Mouse (Mus musculus) adipocyte (in vitro differentiated cells): ENCODE data around the gene Bcl2l11.

ENCODE experiments used
- DNase-seq: peaks from one replicate; pipeline ENCODE4 v3.0.0-alpha.2; 2016; ENCODE audit warnings: low spot score

The Bcl2l11 gene

DNA sequence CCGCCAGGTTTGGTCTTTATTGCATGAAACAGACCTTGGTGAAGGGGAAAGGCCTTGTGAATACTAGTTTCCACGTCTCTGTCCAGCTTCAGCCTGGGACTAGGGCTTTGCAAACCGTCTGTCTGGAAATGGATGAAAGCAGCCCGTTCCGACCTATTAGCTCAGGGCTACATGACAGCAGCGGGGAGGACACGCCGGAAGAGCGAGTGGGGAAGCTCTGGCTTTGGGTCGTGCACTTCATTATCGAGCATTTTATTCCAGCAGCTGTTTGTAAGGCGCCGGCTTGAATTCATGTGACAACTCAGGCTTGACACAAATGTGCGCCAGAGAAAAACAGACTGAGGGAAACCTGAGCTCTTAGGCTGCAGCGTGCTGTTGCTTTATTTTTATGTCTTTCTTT, 13.9 kb downstream of the Bcl2l11 start:
- DNase-seq: no peak

DNA sequence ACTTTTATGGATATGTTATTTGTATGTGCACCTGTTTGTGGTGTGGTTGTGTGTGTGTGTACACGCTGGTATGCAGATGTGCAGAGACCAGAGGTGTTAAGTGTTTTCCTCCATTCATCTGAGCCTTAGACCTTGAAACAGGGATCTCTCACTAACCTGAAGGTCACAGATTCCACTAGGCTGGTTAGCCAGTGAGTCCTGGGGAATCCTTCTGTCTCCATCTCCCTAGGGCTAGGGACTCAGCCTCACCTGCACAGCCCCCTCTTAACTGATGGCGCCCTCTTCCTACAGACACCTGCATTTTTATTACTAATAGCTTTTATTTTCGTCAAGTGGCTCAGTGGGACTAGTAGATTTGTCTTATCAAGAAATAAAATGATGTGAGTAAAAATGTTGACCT, 14.3 kb downstream of the Bcl2l11 start:
- no peak for DNase-seq

DNA sequence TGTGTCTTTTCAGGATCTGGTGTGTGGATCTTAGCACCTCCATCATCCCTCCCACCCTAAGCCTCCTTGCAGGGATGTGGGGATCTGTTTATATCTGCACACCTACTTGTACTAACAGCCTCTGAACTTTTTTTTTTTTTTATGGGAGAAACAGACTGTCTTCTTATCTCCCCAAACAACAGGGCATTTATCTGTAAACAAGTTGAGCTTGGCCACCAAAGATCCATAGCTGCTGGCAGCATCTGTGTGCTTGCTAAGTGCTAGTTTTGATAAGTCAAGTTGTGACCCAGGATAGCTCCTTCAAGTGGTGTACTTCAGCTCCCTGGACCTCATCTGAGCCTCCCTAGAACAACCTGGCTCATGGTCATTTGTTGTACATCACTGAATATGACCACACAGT, 18.2 kb downstream of the Bcl2l11 start:
- DNase-seq: no peak

DNA sequence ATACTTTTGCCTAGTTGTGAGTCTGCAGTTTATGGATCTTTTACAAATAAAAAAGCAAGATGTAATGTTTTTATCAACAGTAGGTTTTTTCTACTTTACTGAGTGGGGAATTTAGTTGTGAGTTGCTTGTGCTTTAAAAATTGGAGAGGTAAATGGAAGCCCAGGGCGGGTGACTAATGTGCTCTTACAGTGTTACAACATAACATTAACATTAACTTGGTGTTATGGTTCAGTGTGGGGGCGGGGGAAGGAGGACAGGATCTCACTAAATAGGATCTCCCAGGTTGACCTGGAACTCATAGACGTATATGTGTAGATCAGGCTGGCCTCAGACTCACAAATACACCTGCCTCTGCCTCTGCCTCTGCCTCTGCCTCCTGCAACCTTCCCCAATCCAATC, 19.6 kb downstream of the Bcl2l11 start:
- no peak for DNase-seq

DNA sequence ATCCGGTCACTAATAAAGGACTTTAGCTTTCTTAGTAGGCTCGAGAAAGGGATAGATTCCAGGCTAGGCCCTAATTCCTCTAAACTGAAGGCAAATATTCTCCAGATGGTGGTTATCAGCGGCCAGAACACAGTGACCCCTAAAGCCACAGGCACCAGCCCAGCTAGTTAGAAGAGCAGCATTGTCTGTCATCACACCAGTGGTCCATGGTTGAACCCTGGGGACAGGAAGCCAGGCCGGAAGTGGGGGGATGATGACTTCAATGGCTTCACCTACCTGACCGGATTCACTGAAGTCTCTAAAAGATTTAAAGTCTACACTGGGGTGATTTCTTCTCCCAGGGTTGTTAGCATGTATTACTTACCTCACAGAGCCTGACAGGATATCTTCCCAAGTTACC, 23.8 kb downstream of the Bcl2l11 start:
- no peak for DNase-seq

DNA sequence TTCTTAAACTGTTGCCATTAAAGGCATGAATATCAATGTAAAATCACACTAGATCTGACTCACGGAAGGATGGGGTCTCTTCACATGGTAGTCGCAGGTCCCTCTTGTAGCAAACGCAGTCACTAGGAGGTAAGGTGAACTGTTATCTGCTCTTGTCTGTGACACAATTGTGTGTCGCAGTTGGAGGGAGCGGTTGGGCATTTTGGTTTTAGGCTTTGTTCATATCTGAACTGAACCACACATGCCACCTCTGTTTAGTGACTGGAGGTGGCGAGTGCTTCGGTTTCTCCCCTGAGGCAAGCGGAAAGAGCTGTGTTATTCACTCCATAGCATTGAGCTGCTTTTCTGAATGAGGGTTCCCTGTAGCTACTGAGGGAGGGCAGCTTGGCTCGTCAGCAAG, 26.4 kb downstream of the Bcl2l11 start:
- no peak for DNase-seq

DNA sequence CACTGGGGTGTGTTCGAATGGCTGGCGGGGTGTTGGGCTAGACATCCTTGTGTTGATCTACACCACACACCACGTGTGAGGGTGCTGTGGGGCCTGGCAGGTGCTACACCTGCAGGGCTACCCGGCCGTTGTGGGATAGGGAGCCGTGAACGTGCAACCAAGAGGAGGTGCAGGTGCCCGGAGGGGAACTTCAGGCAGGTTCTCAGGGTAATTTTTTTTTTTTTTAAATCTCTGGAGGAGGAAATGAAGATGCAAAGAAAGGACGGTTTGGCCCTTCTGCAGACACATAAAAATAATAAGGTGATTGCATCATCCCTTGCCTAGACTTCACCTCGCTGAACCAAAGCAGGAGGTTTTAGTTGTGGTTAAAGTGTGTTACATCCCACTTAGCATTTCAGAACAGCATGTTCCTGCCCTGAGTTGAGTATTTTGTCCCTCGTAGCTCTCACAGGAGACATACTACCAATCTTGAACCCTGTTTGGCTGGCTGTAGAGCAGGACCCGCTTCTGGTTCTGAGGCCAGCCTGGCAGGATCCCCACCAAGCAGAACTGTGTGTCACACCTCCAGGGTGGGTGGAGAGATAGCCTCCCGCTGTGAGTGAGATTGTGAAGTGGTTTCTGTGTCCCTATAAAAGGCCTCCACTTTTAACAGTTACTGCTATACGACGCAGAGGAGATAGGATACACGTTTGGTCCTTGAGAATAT, 27.2 kb downstream of the Bcl2l11 start:
- DNase-seq: no peak

DNA sequence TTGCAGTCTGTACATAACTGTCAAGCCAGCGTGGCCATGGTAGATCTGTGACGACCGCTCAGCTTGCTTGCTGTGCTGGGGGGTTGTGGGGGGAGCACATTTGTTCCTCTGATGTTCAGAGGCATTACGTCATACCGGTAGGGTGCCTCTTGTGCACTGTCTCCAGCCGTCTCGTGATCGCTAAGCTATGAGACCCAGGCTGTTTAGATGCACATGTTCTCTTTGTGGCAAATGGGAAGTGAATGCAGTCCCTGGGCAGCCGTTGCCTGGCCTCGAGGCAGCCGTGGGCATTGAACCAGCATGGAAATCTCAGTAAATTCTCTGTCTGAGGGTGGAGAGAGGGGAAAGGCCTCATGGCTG, 27.7 kb downstream of the Bcl2l11 start:
- DNase-seq: no peak

DNA sequence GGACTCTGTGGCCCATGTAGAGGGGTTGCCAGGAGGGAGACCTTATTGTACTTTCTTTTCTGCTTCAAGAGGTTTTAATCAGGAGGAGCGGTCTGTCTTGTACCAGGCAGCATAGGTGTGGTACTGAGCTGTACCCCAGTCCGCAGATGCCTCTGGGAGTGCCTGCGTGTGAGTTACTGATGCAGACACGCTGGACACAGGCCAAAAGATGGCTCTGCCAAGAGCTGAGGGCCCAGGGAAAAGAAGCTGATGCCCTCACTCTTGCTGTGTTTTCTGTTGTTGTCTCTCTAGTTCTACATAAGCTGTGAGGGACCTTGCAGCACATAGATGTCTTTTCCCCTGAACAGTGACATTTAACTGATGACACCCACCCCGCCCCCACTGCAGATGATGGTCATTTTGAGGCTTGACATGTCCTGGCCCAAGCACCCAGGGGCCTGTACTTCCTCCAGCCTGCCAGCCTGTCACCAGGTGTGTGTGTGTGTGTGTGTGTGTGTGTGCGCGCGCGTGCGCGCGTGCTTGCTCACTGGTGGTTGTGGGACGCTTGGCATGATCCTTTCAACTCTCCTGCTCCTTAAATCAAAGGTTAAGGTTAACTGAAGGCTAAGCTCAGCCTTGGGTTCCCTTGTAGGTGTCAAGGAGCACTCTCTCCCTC, 29.7 kb downstream of the Bcl2l11 start:
- no peak for DNase-seq

DNA sequence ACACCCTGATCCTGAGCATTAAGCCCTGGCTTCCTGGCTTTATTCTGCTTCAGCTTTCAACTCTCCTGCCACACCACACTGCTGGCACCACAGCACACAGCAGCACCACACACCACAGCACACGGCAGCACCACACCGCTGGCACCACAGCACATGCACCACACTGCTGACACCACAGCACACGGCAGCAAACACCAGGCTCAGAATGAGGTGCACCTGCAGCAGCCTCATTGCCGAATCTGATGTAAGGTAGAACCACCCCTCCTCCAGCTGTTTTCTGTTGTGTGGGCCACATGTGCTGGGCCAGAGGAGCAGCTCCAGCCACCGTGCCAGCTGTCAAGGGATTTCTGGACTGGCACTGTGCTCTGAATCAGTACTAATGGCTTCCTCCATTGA, 30.2 kb downstream of the Bcl2l11 start:
- DNase-seq: no peak

DNA sequence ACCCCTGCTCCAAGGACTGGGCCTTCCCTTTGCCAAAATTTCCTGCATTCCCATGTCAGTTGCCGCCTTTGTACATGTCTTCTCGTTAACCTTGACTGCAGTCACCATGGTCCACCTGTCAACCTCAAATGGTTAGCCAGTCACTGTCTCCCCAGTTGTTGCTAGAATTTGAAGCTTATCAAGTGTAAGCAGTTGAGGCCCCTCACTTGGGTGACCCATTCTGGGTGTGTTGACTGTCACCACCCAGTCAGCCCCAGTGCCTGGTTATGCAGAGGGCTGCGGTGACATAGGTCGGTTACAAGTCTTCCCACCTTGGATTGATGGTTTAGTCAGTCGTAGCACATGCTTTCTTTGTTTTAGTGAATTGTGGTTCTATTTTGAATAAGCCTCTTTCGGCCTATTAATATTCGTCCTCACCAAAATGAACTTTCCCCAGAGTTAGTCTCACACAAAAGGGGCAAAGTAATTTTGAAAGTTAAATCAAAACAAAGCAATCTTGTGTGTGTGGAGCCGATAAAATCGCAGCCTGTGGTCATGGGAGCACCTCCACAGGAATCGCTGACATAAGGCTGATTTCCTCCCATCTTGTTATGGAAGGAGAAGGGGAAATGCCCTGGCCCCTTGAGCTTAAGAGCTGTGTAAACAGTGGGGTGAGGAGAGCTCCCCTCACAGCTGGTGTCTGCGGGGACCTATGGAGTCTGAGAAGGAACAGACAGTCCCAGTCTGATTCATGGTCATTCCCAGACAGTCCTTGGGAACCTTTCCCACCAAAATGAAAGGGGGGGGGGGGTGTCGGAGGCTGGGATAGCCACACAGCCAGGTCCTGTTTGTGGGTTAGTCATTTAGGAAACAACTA, 30.9 kb downstream of the Bcl2l11 start:
- no peak for DNase-seq

DNA sequence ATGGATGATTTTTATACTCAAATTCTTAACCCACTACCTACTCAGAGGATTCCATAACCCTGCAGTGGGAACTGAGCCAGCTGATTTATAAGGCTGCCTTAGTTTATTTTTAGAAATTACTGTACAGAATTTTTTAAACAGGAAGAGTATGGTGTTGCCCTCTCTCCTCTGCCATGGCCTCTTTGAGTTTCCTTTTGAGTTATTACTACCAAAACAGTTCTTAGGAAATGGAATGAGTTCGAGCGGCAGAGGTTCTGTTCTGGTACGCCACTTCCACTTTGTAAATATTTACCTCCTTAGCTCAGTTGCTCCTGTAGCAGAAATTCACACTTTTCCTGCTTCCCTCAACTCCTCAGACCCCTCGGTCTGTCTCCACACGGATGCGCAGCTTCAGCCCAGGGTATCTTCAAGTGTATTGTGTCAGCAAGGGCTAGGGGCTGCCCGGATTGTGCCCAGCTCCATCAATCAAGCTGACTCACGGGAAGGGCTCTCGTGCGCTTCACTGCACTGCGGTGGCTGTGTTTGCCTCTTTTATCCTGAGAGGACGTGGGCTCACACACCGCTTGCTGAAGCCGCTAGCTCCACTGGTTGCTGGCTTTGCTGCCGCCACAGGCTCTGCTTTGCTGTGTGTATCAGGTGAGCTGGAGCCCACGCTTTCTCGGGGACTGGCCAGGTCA, 33.0 kb downstream of the Bcl2l11 start:
- DNase-seq: no peak

DNA sequence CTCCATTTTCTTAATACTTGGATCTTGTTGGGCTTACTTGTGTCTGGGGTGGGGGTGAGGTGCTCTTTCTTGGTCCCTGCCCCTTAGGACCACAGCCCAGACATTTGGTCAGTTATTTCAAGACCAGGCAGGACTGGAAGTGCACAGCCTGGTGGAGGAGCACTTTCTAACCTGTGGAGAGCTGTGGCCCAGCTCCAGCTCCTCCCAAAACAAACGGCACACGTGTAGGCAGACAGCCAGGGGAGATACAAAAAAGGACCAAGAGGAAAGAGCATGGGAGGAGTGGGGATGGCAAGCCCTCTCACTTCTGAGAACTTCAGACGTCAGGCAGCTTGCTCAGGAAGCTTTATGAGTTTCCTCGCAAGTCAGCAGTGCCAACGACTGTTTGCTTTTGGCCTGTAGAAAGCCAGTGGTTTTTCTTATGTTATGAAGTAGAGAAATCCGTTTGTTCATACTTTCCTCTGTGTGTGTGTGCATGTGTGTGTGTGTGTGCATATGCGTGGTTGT, 33.8 kb downstream of the Bcl2l11 start:
- DNase-seq: no peak

DNA sequence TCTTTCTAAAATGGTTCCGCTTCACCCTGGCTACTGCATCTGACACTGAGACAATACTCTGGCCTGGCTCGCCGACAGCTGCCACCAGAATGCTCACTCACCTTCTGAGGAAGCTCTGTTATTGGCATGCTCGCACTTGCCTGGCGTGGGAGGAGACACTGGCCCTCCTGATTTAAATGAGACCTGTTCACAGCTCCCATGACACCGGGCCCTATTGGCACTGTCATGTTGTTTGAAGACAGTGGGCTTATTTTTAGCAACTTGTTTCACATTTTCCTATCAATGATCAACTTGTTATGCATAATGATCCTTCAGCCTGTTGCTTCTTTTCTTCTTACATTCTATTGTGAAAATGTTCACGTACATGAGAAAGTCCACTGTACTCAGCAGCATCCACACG, 37.3 kb downstream of the Bcl2l11 start:
- no peak for DNase-seq

DNA sequence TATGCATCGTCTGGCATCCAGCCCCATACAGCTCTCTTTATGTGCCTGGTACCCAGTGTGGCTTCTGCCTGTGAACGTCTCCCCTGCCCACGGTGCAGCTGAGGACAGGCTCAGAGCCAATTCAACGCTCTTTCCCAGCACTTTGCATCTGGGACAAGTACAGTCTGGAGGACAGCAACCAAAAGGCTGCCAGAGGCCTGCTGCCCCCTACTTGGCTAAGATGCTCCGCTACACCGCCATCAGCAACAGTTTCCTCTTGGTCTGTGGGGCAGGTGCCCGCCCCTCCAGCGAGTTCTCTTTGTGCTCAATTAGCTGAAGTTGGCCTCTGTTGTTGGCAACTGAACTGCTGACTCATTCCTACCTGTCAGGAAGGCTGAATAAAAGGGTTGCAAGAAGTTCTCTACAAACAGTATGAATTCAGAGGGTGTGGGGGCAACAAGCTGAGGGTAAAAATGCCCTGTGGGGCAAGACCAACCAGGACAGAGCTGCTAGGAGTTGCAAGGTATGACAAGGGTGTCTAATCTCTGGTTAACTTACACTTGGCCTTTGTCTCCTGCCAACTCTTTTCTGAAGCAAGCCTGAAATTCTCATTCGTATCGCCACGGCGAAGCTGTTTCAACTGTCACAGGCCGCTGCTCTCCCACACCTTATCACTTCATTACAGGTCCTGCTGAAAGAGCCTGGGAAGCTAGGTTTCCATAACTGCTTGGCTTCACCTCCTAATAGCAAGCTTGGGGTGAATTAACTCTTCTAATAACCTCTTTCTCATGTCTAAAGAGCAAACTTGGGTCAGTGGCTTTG, 41.0 kb downstream of the Bcl2l11 start:
- no peak for DNase-seq

DNA sequence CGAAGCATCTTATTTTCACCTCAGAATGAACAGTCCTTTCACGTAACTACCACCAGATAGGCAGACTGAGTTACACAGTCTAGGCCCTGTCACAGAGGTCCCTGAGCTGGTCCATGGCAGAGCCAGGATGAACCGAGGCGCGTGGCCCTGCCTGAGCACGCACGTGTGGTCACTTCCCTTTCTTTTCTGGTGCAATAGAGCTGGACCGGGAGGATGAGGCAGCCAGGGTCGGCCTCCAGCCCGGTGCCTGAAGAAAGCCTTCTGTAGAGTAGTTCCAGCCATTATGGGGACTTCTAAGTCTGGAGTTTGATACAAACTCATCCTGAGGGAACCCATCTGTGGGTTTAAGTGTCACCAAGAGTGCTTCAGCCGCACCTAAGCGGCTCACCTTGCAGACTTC, 42.1 kb downstream of the Bcl2l11 start:
- no peak for DNase-seq

DNA sequence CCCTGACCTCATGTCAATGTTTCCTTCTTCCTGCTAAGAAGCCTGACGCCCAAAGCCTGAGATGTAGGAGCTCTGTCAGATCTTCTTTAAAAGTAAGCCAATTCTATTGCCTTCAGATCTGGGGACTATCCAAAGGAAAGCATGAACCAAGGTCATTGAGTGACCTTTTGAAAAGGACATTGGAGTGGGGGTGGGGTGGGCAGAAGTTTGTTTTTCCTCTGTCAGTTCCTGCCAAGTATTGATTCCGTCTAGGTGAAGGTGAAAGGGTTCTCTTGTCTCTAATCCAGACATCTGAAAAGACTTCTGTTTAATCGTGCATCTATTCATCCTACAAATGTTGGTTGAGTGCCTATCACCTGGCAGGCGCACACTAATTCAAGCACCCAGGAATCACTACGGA, 43.6 kb downstream of the Bcl2l11 start:
- DNase-seq: no peak

DNA sequence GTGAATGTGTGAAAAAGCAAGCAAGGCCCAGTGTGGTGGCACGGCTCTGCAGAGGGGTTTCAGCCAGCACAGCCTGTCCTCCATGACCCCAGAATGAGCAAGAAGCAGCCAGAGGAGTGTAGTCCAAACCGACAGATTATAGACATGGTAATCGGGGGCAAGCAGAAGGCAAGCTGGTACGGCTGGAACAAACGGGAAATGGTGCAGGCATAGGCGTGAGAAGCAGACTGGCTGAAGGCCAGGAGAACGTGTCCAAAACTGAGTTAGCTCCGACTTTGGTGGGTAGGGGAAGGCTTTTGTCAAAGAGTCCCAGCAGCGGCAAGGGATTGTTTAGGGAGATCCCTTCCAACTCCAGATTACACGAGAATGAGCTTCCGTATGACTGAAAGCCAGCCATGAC, 44.1 kb downstream of the Bcl2l11 start:
- DNase-seq: no peak

DNA sequence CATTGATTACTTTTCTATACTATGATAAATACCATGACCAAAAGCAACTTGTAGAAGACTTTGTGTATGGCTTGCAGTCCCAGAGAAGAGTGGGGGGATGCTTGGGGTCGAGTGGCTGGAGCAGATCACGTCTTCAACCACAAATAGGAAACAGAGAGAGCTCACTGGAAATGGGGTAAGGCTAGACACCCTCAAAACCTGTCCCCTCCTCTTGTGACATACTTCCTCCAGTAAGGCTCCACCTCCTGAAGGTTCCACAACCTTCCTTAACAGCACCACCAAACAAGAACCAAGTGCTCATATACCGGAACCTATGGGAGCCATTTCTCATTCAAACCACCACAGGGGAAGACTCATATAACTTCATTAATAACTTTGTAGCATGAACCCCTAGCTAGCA, 44.8 kb downstream of the Bcl2l11 start:
- DNase-seq: no peak

DNA sequence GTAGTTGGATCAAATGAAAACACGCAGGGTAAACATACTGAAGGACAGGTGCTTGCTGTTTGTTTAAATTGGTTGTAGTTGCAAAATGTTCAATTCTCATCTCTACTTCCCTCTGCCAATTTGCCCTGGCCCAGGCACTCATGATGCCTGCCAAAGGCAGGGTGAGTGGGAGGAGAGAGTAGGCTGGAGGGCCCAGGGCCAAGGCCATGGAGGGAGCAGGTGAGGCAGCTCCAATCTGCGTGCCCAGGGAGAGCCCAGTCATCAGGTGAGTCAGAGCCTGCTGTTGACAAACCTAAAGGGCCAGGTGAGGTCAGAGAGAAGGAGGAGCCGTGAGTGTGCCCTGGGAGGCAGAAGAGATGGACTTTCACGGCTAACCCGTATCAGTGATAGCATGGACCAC, 46.4 kb downstream of the Bcl2l11 start:
- DNase-seq: peak; percentile 72

DNA sequence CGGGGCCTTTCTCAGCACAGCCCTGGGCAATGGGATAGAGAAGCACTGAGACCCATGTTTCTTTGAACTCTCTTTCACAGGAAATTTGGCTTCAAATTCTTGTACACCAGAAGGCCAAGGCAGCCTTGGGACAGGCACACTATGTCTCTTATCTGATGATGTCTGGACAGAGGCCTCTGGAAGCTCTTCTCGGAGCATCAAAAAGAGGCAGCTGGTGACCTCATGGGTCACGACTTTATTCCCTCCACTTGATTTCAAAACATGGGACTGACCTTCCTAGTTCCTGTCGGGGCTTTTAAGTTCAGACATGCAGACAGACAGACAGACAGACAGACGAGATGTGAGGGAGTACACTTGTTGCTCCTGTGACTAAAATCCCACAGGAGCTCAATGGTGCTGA, 48.3 kb downstream of the Bcl2l11 start:
- no peak for DNase-seq
